Mouse (Mus musculus) midbrain, embryonic 16.5 days (tissue): ENCODE results near the gene Flii. TPM values are rescaled to one million over a fixed set of nuclear protein-coding genes. Genes with fewer than 3 reads are reported as not detected.

Experiments used
- ATAC-seq: fragments of 200-750 bp; cut with Nextera tagmentation; 2 replicates; pipeline ENCODE4 v1.8.0; 2017; ENCODE audit warnings: moderate TSS enrichment
- H3K27ac ChIP-seq: fragments of 300-500 bp; sonication (generic); 2 replicates; pipeline ENCODE4 v1.5.1; 2014; ENCODE audit warnings: mild to moderate bottlenecking, low read length, mixed read lengths
- H3K27me3 ChIP-seq: fragments of 300-500 bp; sonication (generic); 2 replicates; pipeline ENCODE4 v1.6.1; 2014; ENCODE audit warnings: low read depth, low read length, mixed read lengths; ENCODE audit not compliant: control insufficient read depth, insufficient read depth
- H3K36me3 ChIP-seq: fragments of 300-500 bp; sonication (generic); 2 replicates; pipeline ENCODE4 v1.6.1; 2014; ENCODE audit warnings: mild to moderate bottlenecking, low read length, moderate library complexity, mixed read lengths; ENCODE audit not compliant: control insufficient read depth, insufficient read depth
- H3K4me1 ChIP-seq: fragments of 300-500 bp; sonication (generic); 2 replicates; pipeline ENCODE4 v1.6.1; 2014; ENCODE audit warnings: mild to moderate bottlenecking, low read length, mixed read lengths; ENCODE audit not compliant: control insufficient read depth, insufficient read depth
- H3K4me2 ChIP-seq: fragments of 300-500 bp; sonication (generic); 2 replicates; pipeline ENCODE4 v1.6.1; 2014; ENCODE audit warnings: mild to moderate bottlenecking, low read length, mixed read lengths
- H3K4me3 ChIP-seq: fragments of 300-500 bp; sonication (generic); 2 replicates; pipeline ENCODE4 v1.5.1; 2014; ENCODE audit warnings: low read depth, mild to moderate bottlenecking, low read length, moderate library complexity, mixed read lengths
- H3K9ac ChIP-seq: fragments of 300-500 bp; sonication (generic); 2 replicates; pipeline ENCODE4 v1.6.1; 2014; ENCODE audit warnings: low read depth, low read length, mixed read lengths
- H3K9me3 ChIP-seq: fragments of 300-500 bp; sonication (generic); replicated peaks from 2 replicates; pipeline ENCODE4 v1.6.1; 2014; ENCODE audit warnings: mild to moderate bottlenecking, low read length, mixed read lengths; ENCODE audit not compliant: control insufficient read depth, poor library complexity, severe bottlenecking
- WGBS: fragments of 180-500 bp; shearing (Covaris S2); extraction: QIAGEN DNeasy Blood & Tissue Kit; methylation state at CpG from one replicate; pipeline ENCODE4 v1.1.7; 2014; 5-methylcytosine and 5-hydroxymethylcytosine counted together
- microRNA-seq: library from miRNA; unstranded; fragments of <30 nt; microRNA quantifications from one replicate; pipeline ENCODE4, GENCODE M21; 2017
- polyA plus RNA-seq: library from polyadenylated mRNA; unstranded; fragments of >200 nt; fragmentation: Nextera tagmentation; extraction: Ambion mirVana; gene quantifications from 2 replicates; pipeline ENCODE4 v1.2.1, GENCODE M21; 2015

Flii gene
- polyA plus RNA-seq, 1 experiment from 2014 or later = 79.2 TPM

DNA sequence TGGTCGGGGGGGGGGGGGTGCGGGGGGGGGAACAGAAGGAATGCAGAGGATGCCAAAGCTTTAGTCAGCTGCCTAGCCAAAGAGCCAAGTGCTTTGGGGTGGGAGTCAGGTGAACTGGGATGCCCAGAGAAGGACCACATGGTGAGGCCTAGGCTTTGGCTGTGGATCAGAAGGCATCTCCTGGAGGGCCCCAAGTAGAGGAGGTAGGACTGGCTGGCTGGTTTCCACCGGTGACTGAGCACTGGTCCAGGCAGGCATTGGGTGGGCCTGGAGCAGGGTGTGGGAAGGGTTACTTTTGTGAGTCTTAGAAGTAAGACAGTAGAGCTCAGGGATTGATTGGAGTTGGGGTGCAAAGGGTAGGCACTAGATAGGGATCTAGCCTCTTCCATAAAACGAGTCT is 25.5 kb downstream of the Flii start:
- Histone ChIP-seq H3K4me3 (no peak overlapping the region), H3K9ac (no peak overlapping the region), H3K9me3 (no peaks in the 10 kb centered on the region), H3K36me3 (peaks cover 9% of the 10 kb centered on the region), H3K27ac (no peak overlapping the region), H3K4me2 (peak overlapping the region; percentile 26; the same call in 1 of the 2 replicates), H3K4me1 (peaks cover 38% of the 10 kb centered on the region), H3K27me3 (no peaks in the 10 kb centered on the region)
- WGBS = 89% methylated on average over 2 of the region's 4 CpGs
- no peak for ATAC-seq

DNA sequence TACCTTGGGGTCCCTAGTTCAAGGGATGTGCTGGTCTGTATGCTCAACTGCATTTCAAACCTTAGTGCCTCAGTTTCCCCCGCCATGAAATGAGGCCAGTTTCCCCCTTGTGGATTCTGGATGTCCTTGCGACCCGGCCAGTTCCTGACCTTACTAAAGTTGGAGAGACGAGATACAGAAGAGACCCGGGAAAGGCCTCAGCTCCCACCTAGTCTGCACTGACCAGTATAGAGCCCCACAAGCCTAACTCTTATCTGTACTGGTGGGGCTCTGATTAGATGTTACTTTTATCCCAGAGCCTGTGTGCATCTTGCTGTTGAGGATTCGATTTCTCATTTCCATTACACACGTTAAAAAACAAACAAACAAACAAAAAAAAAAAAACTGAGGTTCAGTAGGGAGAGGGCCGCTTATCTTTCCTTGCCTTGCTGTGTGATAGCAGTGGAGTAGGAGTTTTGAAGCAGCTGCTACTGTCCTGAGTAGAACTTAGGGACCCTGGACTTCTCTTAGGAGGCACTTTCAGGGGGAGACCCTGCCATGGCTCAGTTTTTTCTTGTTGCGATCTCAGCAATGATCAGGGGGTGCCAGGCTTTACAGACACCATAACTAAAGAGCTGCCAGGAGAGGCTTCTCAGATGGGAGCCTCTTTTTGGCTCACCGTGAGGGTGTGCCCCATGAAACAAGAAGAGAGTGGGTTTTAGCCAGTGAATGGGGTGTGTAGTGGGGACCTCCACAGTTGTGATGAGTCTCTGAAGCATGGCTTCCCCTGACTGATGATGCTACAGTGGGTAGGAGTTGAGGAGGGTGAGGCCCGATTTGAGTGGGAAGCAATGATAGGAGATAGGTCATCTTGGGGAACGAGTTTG is 26.5 kb downstream of the Flii start:
- ATAC-seq = no peak
- 21% methylated on average over 12 of the region's 12 CpGs for WGBS
- Histone ChIP-seq H3K9ac (peak overlapping the region; percentile 95), H3K27me3 (no peaks in the 10 kb centered on the region), H3K27ac (peak overlapping the region; percentile 90), H3K4me2 (peak overlapping the region; percentile 93), H3K4me1 (peaks cover 38% of the 10 kb centered on the region), H3K36me3 (peaks cover 2% of the 10 kb centered on the region), H3K9me3 (no peaks in the 10 kb centered on the region), H3K4me3 (peak overlapping the region; percentile 90)

GRCm38 (mm10) chr11:60699524-60700075 is 27.5 kb downstream of the Flii start, which contains the start of gene Llgl1:
Gene Llgl1, plus strand, starts transcription at chr11:60699723.
- Histone ChIP-seq H3K9ac (peak within 1 kb of the TSS; percentile 95), H3K27me3 (no peaks in the 10 kb centered on the region), H3K4me1 (peaks cover 38% of the 10 kb centered on the region), H3K27ac (peak within 1 kb of the TSS; percentile 90), H3K4me2 (peak within 1 kb of the TSS; percentile 93), H3K36me3 (peaks cover under 1% of the 10 kb centered on the region), H3K4me3 (peak within 1 kb of the TSS; percentile 90), H3K9me3 (no peaks in the 10 kb centered on the region)
- WGBS = under 1% methylated on average over 59 of the region's 73 CpGs
- ATAC-seq = peak; percentile 90

GRCm38 (mm10) chr11:60698806-60699523 is 28.1 kb downstream of the Flii start:
- ATAC-seq = peak; percentile 40
- no peaks in the 10 kb centered on the region for H3K36me3 ChIP-seq
- peak overlapping the region; percentile 54 for H3K4me2 ChIP-seq
- peak overlapping the region; percentile 90 for H3K4me3 ChIP-seq
- peaks cover 38% of the 10 kb centered on the region for H3K4me1 ChIP-seq
- no peaks in the 10 kb centered on the region for H3K9me3 ChIP-seq
- WGBS = 1% methylated on average over 22 of the region's 22 CpGs
- H3K27ac ChIP-seq = peak overlapping the region; percentile 90
- peak overlapping the region; percentile 30 for H3K9ac ChIP-seq
- H3K27me3 ChIP-seq = no peaks in the 10 kb centered on the region

DNA sequence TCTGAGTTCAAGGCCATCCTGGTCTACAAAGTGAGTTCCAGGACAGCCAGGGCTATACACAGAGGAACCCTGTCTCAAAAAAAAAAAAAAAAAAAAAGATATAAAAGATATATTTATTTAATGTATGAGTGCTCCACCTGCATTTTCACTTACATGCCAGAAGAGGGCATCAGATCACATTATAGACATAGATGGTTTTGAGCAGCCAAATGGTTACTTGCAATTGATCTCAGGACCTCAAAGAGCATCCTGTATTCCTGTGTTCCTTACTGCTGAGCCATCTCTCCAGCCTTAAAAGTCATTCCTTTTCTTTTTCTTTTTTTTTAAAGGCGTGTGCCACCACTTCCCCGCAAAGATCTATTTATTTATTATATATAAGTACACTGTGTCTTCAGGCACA is 29.5 kb downstream of the Flii start:
- no peak overlapping the region for H3K9ac ChIP-seq
- H3K36me3 ChIP-seq = no peaks in the 10 kb centered on the region
- H3K4me2 ChIP-seq = no peak overlapping the region
- H3K27ac ChIP-seq = no peak overlapping the region
- H3K9me3 ChIP-seq = no peaks in the 10 kb centered on the region
- peaks cover 30% of the 10 kb centered on the region for H3K4me1 ChIP-seq
- no peaks in the 10 kb centered on the region for H3K27me3 ChIP-seq
- H3K4me3 ChIP-seq = no peak overlapping the region
- 68% methylated on average over 2 of the region's 2 CpGs for WGBS
- ATAC-seq = no peak

DNA sequence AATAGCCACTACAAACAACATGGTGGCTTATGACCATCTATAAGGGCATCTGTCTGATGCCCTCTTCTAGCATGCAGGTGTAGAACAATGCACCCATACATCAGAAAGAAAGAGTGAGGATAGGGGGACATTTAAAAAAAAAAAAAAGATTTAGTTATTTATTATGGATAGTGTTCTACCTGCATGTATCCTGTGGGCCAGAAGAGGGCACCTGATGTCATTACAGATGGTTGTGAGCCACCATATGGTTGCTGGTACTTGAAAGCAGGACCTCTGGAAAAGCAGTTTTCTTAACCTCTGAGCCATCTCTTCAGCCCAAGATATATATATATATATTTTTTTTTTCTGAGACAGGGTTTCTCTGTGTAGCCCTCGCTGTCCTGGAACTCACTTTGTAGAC is 30.9 kb downstream of the Flii start:
- no peak for ATAC-seq
- Histone ChIP-seq H3K4me3 (no peak overlapping the region), H3K9ac (no peak overlapping the region), H3K36me3 (no peaks in the 10 kb centered on the region), H3K4me2 (no peak overlapping the region), H3K9me3 (no peaks in the 10 kb centered on the region), H3K4me1 (peaks cover 16% of the 10 kb centered on the region), H3K27ac (no peak overlapping the region), H3K27me3 (no peaks in the 10 kb centered on the region)
- WGBS = 78% methylated on average over 1 of the region's 1 CpGs

Small RNAs within 50 kb of the gene (microRNA-seq; reads per million reads assigned to microRNA genes)
- gene Mir5100 = 1.4 reads per million

Other genes with a start within 250 kb of the Flii start
- gene Alkbh5, start 190.9 kb downstream of the Flii start, polyA plus RNA-seq = 20.3 and 22.6 TPM in 2 replicates
- gene Llgl1, start 27.5 kb downstream of the Flii start, polyA plus RNA-seq = 44.4 and 46.8 TPM in 2 replicates
- gene Mief2, start 1.1 kb upstream of the Flii start, polyA plus RNA-seq = 23.6 and 24.6 TPM in 2 replicates
- 8.0 and 8.4 TPM in 2 replicates for gene Top3a, start 50.1 kb upstream of the Flii start, polyA plus RNA-seq
- gene Smcr8, start 50.3 kb upstream of the Flii start, polyA plus RNA-seq = 6.0 and 6.4 TPM in 2 replicates
- gene Shmt1, start 84.5 kb upstream of the Flii start, polyA plus RNA-seq = 4.2 and 5.5 TPM in 2 replicates
- gene Dhrs7b, start 103.4 kb upstream of the Flii start, polyA plus RNA-seq = 32.3 and 33.5 TPM in 2 replicates
- gene Tmem11, start 152.0 kb upstream of the Flii start, polyA plus RNA-seq = 53.5 and 54.5 TPM in 2 replicates
- 24.9 and 26.5 TPM in 2 replicates for gene Natd1, start 187.5 kb upstream of the Flii start, polyA plus RNA-seq
- 27.1 and 29.5 TPM in 2 replicates for gene Map2k3, start 204.8 kb upstream of the Flii start, polyA plus RNA-seq